Comparison of ENCODE assay signal across 9 mouse cellular contexts in genomic region chr10:75326553-75326952, GRCm38 (mm10). TPM values are rescaled to one million over a fixed set of nuclear protein-coding genes. Genes with fewer than 3 reads are reported as not detected.
DNase-seq lines count a peak whose midpoint lies in the region; ATAC-seq and TF ChIP-seq lines count a peak whose summit lies in the region.
"Had no signal": no experiment of that assay in that cellular context is flagged by ENCODE, and none has a peak within 500 bp of the region (broad histone marks: within the 10 kb centered on the region; RNA-seq: fewer than 3 reads in every experiment).

No protein-coding gene starts in this region.

- no peak overlapping the region for H3K27ac ChIP-seq in hindbrain, embryonic 10.5 days
- H3K27ac ChIP-seq: limb, embryonic 15.5 days had no signal

- no peaks in the 10 kb centered on the region for H3K27me3 ChIP-seq in Patski
- H3K27me3 ChIP-seq in hindbrain, embryonic 10.5 days (ENCODE audit: insufficient read depth, poor library complexity, severe bottlenecking), result no peaks in the 10 kb centered on the region
- H3K27me3 ChIP-seq: limb, embryonic 15.5 days had no signal

- H3K4me1 ChIP-seq in hindbrain, embryonic 10.5 days (replicated peaks), result peaks cover 22% of the 10 kb centered on the region
- H3K4me1 ChIP-seq: limb, embryonic 15.5 days had no signal

- WGBS in hindbrain, embryonic 10.5 days, result 85% methylated on average over 3 of the region's 3 CpGs

- peak; percentile 84 to 90 for DNase-seq in B cell, adult 2 months
- DNase-seq in Patski (ENCODE audit: low read depth, low spot score), result peak; percentile 50
- DNase-seq in lung, postnatal 36 days, result peak; percentile 85
- no peak for DNase-seq in left cerebral cortex, adult 11 months (ENCODE audit: low spot score)
- no peak for DNase-seq in gastrocnemius, postnatal 4 days (ENCODE audit: low spot score in 2 of 2)
- no peak for DNase-seq in ovary, postnatal 36 days (ENCODE audit: low spot score)
- no peak for DNase-seq in hindbrain, embryonic 10.5 days (ENCODE audit: low spot score)

- peak; percentile 60 for ATAC-seq in Patski
- ATAC-seq in hematopoietic stem cell, adult 5-6 weeks (replicated peaks in 1 of 2; ENCODE audit: insufficient read depth in 1 of 2, low FRiP score in 2 of 2, low TSS enrichment in 1 of 2, low read depth in 1 of 2, poor library complexity in 2 of 2, severe bottlenecking in 2 of 2), result peak; percentile 83 to 89

- no peaks in the 10 kb centered on the region for H3K36me3 ChIP-seq in hindbrain, embryonic 10.5 days
- H3K36me3 ChIP-seq: limb, embryonic 15.5 days had no signal

- H3K9me3 ChIP-seq in hindbrain, embryonic 10.5 days, result no peaks in the 10 kb centered on the region
- H3K9me3 ChIP-seq: limb, embryonic 15.5 days had no signal

- CTCF ChIA-PET in Patski (lab: Charles Lee), result no interaction called here

- no peak overlapping the region for H3K4me3 ChIP-seq in hindbrain, embryonic 10.5 days
- H3K4me3 ChIP-seq: limb, embryonic 15.5 days had no signal

- no peak for TF ChIP-seq CTCF in Patski (IDR thresholded peaks at IDR 0.05)

- in situ Hi-C loops in Patski (cut with MboI; ENCODE audit: low pct_unique_long_range_greater_than_20kb), result no loop called here

- POLR2A ChIA-PET in Patski (lab: Charles Lee), result no interaction called here

RNA-seq across cellular contexts. Expression of gene Adora2a, which starts 9.9 kb away (rescaled TPM):
- 0.83 TPM for polyA plus RNA-seq in Patski (2021)
- 8.6 and 10.1 TPM in 2 replicates for total RNA-seq in hematopoietic stem cell, adult 5-6 weeks (2017)
- total RNA-seq in gastrocnemius, postnatal 4 days (2021), result 1 to 10 TPM; 4.4 to 5.5 TPM
- 2.2 and 2.4 TPM in 2 replicates for polyA plus RNA-seq in hindbrain, embryonic 10.5 days (2016; fragmentation: Nextera tagmentation; extraction: Ambion mirVana)

Comparison
In these comparisons a context has a peak if more than half of its experiments do, and no peak if none do; other contexts are left out.
1. DNase-seq: peak in B cell, adult 2 months (2 of 2), Patski (single experiment) and lung, postnatal 36 days (single experiment); none in left cerebral cortex, adult 11 months (single experiment), gastrocnemius, postnatal 4 days (0 of 2), ovary, postnatal 36 days (single experiment) and hindbrain, embryonic 10.5 days (single experiment).